Mouse (Mus musculus): ENCODE results near the gene Sdc3. TPM values are rescaled to one million over a fixed set of nuclear protein-coding genes. Genes with fewer than 3 reads are reported as not detected.

The Sdc3 gene
- total and polyA plus RNA-seq, 3 experiments = 0.14 to 0.30 TPM; not detected in 1

DNA sequence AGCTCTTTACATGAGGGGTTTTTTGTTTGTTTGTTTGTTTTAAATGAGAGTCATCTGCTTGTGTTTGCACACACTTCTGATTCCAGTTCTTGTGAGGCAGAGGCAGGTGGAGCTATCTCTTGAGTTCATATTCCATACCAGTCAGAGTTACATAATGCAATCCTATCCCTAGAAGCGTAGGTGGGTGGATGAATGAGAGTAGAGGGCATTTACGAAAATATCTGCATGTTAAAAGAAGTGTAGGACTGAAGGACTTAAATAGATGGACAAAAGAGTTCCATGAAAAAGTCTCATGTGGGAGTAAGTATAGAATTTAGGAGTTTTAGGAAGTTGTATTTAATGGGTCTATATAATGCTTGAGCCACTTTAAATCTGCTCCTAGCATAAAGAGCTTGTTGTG, 40.4 kb upstream of the Sdc3 start:
- TF ChIP-seq ZMIZ1 (IDR thresholded peaks at IDR 0.05; ENCODE audit: low read depth, low read length) (no peak), USF2 (conservative IDR thresholded peaks at IDR 0.05; ENCODE audit: low read depth, low read length) (no peak), ZKSCAN1 (IDR thresholded peaks at IDR 0.05; ENCODE audit: borderline replicate concordance, low read depth, low read length) (no peak), KAT2A (IDR thresholded peaks at IDR 0.05; ENCODE audit: insufficient replicate concordance, low read length) (no peak), TCF12 (IDR thresholded peaks at IDR 0.05; ENCODE audit: low read depth, low read length) (no peak), MEF2A (IDR thresholded peaks at IDR 0.05; ENCODE audit: borderline replicate concordance, low read depth, low read length) (no peak), NRF1 (IDR thresholded peaks at IDR 0.05; ENCODE audit: low read depth, low read length) (no peak)
- Histone ChIP-seq H3K4me2 (ENCODE audit: insufficient read depth, low read depth, poor library complexity, severe bottlenecking) (no peak overlapping the region), H3K27ac (ENCODE audit: insufficient read depth, low read depth) (no peak overlapping the region), H3K79me2 (replicated peaks; ENCODE audit: control insufficient read depth, extremely low read depth, insufficient read depth, poor library complexity, severe bottlenecking) (peaks cover 30% of the 10 kb centered on the region), H3K27me3 (replicated peaks) (no peaks in the 10 kb centered on the region), H3K4me3 (replicated peaks in 1 of 3; ENCODE audit: low read depth in 2 of 3, low read length in 2 of 3, poor library complexity in 1 of 3) (no peak overlapping the region), H3K9ac (ENCODE audit: insufficient read depth, low read depth) (no peak overlapping the region), H3K36me3 (replicated peaks in 1 of 2; ENCODE audit: control insufficient read depth in 1 of 2, insufficient read depth in 1 of 2, low read length in 1 of 2) (peaks cover 71 to 93% of the 10 kb centered on the region in 2 experiments), H3K4me1 (ENCODE audit: control insufficient read depth in 1 of 2, insufficient read depth in 2 of 2) (peaks cover 15 to 31% of the 10 kb centered on the region in 2 experiments), H3K9me3 (replicated peaks; ENCODE audit: low read length) (no peaks in the 10 kb centered on the region)
- in situ Hi-C loops (cut with MboI; ENCODE audit: low pct_ligation_motif_present, low pct_unique_long_range_greater_than_20kb, low sequenced_read_pairs) = no loop called here
- DNase-seq (ENCODE audit: extremely low read depth) = no peak
- dilution Hi-C loops (cut with MboI; ENCODE audit: extremely low pct_ligation_motif_present, extremely low pct_unique_long_range_greater_than_20kb, low sequenced_read_pairs) = no loop called here

- DNase-seq (ENCODE audit: extremely low read depth) = no peak
- Histone ChIP-seq H3K79me2 (replicated peaks; ENCODE audit: control insufficient read depth, extremely low read depth, insufficient read depth, poor library complexity, severe bottlenecking) (peaks cover 30% of the 10 kb centered on the region), H3K4me1 (ENCODE audit: control insufficient read depth in 1 of 2, insufficient read depth in 2 of 2) (peaks cover 9 to 24% of the 10 kb centered on the region in 2 experiments), H3K27ac (ENCODE audit: insufficient read depth, low read depth) (no peak overlapping the region), H3K4me3 (replicated peaks in 1 of 3; ENCODE audit: low read depth in 2 of 3, low read length in 2 of 3, poor library complexity in 1 of 3) (no peak overlapping the region), H3K27me3 (replicated peaks) (no peaks in the 10 kb centered on the region), H3K9me3 (replicated peaks; ENCODE audit: low read length) (no peaks in the 10 kb centered on the region), H3K4me2 (ENCODE audit: insufficient read depth, low read depth, poor library complexity, severe bottlenecking) (no peak overlapping the region), H3K36me3 (replicated peaks in 1 of 2; ENCODE audit: control insufficient read depth in 1 of 2, insufficient read depth in 1 of 2, low read length in 1 of 2) (peaks cover 70 to 92% of the 10 kb centered on the region in 2 experiments), H3K9ac (ENCODE audit: insufficient read depth, low read depth) (no peak overlapping the region)
- TF ChIP-seq E2F4 (IDR thresholded peaks at IDR 0.05; ENCODE audit: insufficient replicate concordance, low read depth, low read length) (no peak), RCOR1 (conservative IDR thresholded peaks at IDR 0.05; ENCODE audit: low read depth, low read length) (no peak), TBP (conservative IDR thresholded peaks at IDR 0.05; ENCODE audit: low read depth, low read length) (no peak), USF1 (IDR thresholded peaks at IDR 0.05; ENCODE audit: low read depth, low read length) (no peak), HCFC1 (IDR thresholded peaks at IDR 0.05; ENCODE audit: low read depth, low read length) (no peak), MEF2A (IDR thresholded peaks at IDR 0.05; ENCODE audit: borderline replicate concordance, low read depth, low read length) (no peak), ELF1 (IDR thresholded peaks at IDR 0.05; ENCODE audit: low read depth, low read length) (no peak), CHD2 (IDR thresholded peaks at IDR 0.05; ENCODE audit: low read length) (no peak), TCF12 (IDR thresholded peaks at IDR 0.05; ENCODE audit: low read depth, low read length) (no peak), MYC (IDR thresholded peaks at IDR 0.05; ENCODE audit: low read depth, low read length) (no peak), KAT2A (IDR thresholded peaks at IDR 0.05; ENCODE audit: insufficient replicate concordance, low read length) (no peak), MAX (IDR thresholded peaks at IDR 0.05; ENCODE audit: low read length) (no peak), MAZ (IDR thresholded peaks at IDR 0.05; ENCODE audit: low read depth, low read length) (no peak), CTCF (conservative IDR thresholded peaks at IDR 0.05 in 1 of 2, IDR thresholded peaks at IDR 0.05 in 1 of 2; ENCODE audit: low read depth in 2 of 2, low read length in 2 of 2) (no peak), SIN3A (IDR thresholded peaks at IDR 0.05; ENCODE audit: low read length) (no peak), NRF1 (IDR thresholded peaks at IDR 0.05; ENCODE audit: low read depth, low read length) (no peak), SMC3 (IDR thresholded peaks at IDR 0.05; ENCODE audit: low read depth, low read length) (no peak), EP300 (IDR thresholded peaks at IDR 0.05; ENCODE audit: low read length) (no peak), ETS1 (conservative IDR thresholded peaks at IDR 0.05; ENCODE audit: low read depth, low read length) (no peak), IRF4 (IDR thresholded peaks at IDR 0.05; ENCODE audit: low read depth, low read length) (no peak)
- in situ Hi-C loops (cut with MboI; ENCODE audit: low pct_ligation_motif_present, low pct_unique_long_range_greater_than_20kb, low sequenced_read_pairs) (no loop called here), dilution Hi-C loops (cut with MboI; ENCODE audit: extremely low pct_ligation_motif_present, extremely low pct_unique_long_range_greater_than_20kb, low sequenced_read_pairs) (no loop called here)
These were observed 39.7 kb upstream of the Sdc3 start for GRCm38 (mm10) chr4:130752591-130752990.
